Mouse (Mus musculus) gastrocnemius, adult 8-10 months (tissue): ENCODE data around the gene Sin3a. TPM values are rescaled to one million over a fixed set of nuclear protein-coding genes. Genes with fewer than 3 reads are reported as not detected.

Experiments used
- DNase-seq, 2 experiments: peaks; one replicate each; pipeline ENCODE4 v3.0.0; 2022; ENCODE audit warnings: low spot score in 2 of 2
- total RNA-seq, 4 experiments: library from RNA; stranded (reverse); gene quantifications; 2 replicates each; pipeline ENCODE4 v1.2.4; 2022

The Sin3a gene
- total RNA-seq, 4 experiments from 2014 or later: 18.6 to 23.0 (median 19.8) TPM

DNA sequence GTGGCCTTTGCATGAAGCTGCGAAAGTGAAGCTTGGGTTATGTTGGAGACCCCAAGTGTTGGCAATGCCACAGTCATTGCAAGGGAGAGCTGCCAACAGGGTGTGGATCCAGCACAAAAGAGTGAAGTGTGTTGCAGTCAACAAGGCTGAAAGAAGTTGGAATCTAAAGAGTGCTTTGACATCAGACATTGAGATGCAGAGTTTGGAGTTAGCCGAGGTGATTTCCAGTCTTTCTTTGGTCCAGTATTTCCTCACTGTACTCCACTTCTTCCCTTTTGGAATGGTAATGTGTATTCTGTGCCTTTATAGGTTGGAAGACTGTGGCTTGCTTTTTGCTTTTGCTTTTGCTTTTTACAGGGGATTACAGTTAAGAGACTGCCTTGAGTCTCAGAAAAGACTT, 94.3 kb downstream of the Sin3a start:
- DNase-seq: no peak

DNA sequence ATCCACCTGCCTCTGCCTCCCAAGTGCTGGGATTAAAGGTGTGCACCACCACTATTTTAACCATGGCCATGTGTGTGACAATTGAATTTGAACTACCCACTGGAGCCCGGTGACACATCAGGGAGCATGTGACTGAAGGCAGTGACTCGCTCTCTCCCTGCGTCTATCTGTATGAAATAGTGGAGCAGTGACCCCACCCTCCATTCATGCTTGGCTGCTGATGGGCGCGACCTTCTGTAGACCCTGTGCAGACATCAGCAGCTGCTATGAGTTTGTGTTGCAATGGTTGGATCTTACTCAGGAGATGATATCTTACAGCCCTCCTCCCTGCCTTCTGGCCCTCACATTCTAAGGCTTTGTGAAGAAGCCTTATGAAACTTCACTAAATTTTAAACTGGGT, 96.6 kb downstream of the Sin3a start:
- no peak for DNase-seq

Other genes starting within 250 kb of the Sin3a start
- gene Odf3l1, start 207.4 kb upstream of the Sin3a start, total RNA-seq: under 1 TPM in 1 of 4 experiments, not detected in 3; 0.27 TPM
- gene Cspg4, start 207.0 kb upstream of the Sin3a start, total RNA-seq: 1 to 10 TPM; 3.2 to 5.4 (median 4.2) TPM
- gene Snx33, start 143.7 kb upstream of the Sin3a start, total RNA-seq: 1 to 10 TPM; 1.7 to 4.0 (median 3.1) TPM
- 10 to 100 TPM; 54.4 to 61.3 (median 57.1) TPM for gene Imp3, start 134.6 kb upstream of the Sin3a start, total RNA-seq
- 10 to 100 TPM; 10.0 to 12.0 (median 11.3) TPM for gene Snupn, start 121.2 kb upstream of the Sin3a start, total RNA-seq
- 1 to 10 TPM; 2.1 to 5.7 (median 2.6) TPM for gene Ptpn9, start 77.1 kb upstream of the Sin3a start, total RNA-seq
- 10 to 100 TPM; 22.1 to 36.3 (median 29.0) TPM for gene Man2c1, start 58.6 kb downstream of the Sin3a start, total RNA-seq
- gene Neil1, start 76.3 kb downstream of the Sin3a start, total RNA-seq: 1 to 10 TPM; 4.4 to 7.2 (median 5.7) TPM
- 10 to 100 TPM; 24.9 to 32.8 (median 31.1) TPM for gene Commd4, start 86.3 kb downstream of the Sin3a start, total RNA-seq
- gene Trcg1, start 164.5 kb downstream of the Sin3a start, total RNA-seq: not detected
- 1 to 10 TPM; 1.8 to 3.3 (median 2.5) TPM for gene 1700017B05Rik, start 190.6 kb downstream of the Sin3a start, total RNA-seq